In genomic region chrX:134757293-134757995, GRCm38 (mm10) we compare ENCODE assay signal across 8 mouse cellular contexts. TPM values are rescaled to one million over a fixed set of nuclear protein-coding genes. Genes with fewer than 3 reads are reported as not detected.
DNase-seq lines count a peak whose midpoint lies in the region; ATAC-seq and TF ChIP-seq lines count a peak whose summit lies in the region.

No protein-coding gene starts in this region.

- peak overlapping the region; percentile 61 for H3K4me2 ChIP-seq in heart, embryonic 11.5 days
- H3K4me2 ChIP-seq in forebrain, embryonic 15.5 days (replicated peaks): peak overlapping the region; percentile 46
- peak overlapping the region; percentile 47 for H3K4me2 ChIP-seq in limb, embryonic 14.5 days (replicated peaks; ENCODE audit: low read depth, low read length, severe bottlenecking)
- H3K4me2 ChIP-seq in neural tube, embryonic 15.5 days: peak overlapping the region; percentile 53

- no peaks in the 10 kb centered on the region for H3K9me3 ChIP-seq in heart, embryonic 11.5 days (replicated peaks; ENCODE audit: control insufficient read depth, low read length)
- H3K9me3 ChIP-seq in forebrain, embryonic 15.5 days: no peaks in the 10 kb centered on the region
- H3K9me3 ChIP-seq in limb, embryonic 14.5 days (ENCODE audit: control insufficient read depth, low read length): no peaks in the 10 kb centered on the region
- no peaks in the 10 kb centered on the region for H3K9me3 ChIP-seq in neural tube, embryonic 15.5 days (replicated peaks)

- H3K4me3 ChIP-seq in heart, embryonic 11.5 days (ENCODE audit: low read depth, low read length): peak overlapping the region; percentile 63
- H3K4me3 ChIP-seq in forebrain, embryonic 15.5 days: peak overlapping the region; percentile 62
- peak overlapping the region; percentile 63 for H3K4me3 ChIP-seq in limb, embryonic 14.5 days (replicated peaks; ENCODE audit: low read length)
- peak overlapping the region; percentile 58 for H3K4me3 ChIP-seq in neural tube, embryonic 15.5 days (replicated peaks)

- DNase-seq in heart, adult 18-20 months: no peak
- peak; percentile 35 for DNase-seq in Muller cell, postnatal 12 days (ENCODE audit: inconsistent ontology term)
- no peak for DNase-seq in limb, embryonic 14.5 days (ENCODE audit: low spot score)
- no peak for DNase-seq in thymus, postnatal 36 days
- no peak for DNase-seq in right cerebral cortex, postnatal 14 days

- WGBS in heart, embryonic 11.5 days (ENCODE audit: insufficient replicate concordance): 19% methylated on average over 13 of the region's 13 CpGs
- 23% methylated on average over 12 of the region's 13 CpGs for WGBS in forebrain, embryonic 15.5 days
- 30% methylated on average over 12 of the region's 13 CpGs for WGBS in limb, embryonic 14.5 days
- 27% methylated on average over 10 of the region's 13 CpGs for WGBS in neural tube, embryonic 15.5 days

- no peak for TF ChIP-seq POLR2A in limb, embryonic 14.5 days (IDR thresholded peaks at IDR 0.05; ENCODE audit: borderline replicate concordance, extremely low read depth, insufficient read depth, insufficient read length)

- ATAC-seq in heart, embryonic 11.5 days (replicated peaks; ENCODE audit: insufficient number of reproducible peaks, low FRiP score, low TSS enrichment): 0 out of 2 replicates have a peak, but pooled peaks have one; percentile 32
- ATAC-seq in forebrain, embryonic 15.5 days (replicated peaks): peak; percentile 51
- ATAC-seq in limb, embryonic 14.5 days (ENCODE audit: low FRiP score, low read depth): no peak
- peak; percentile 39 for ATAC-seq in neural tube, embryonic 15.5 days (ENCODE audit: low FRiP score)

- H3K27me3 ChIP-seq in heart, embryonic 11.5 days (ENCODE audit: control insufficient read depth, insufficient read depth, low read length): no peaks in the 10 kb centered on the region
- 0 out of 2 replicates have a peak, but pooled peaks cover 2% of the 10 kb centered on the region for H3K27me3 ChIP-seq in forebrain, embryonic 15.5 days
- no peaks in the 10 kb centered on the region for H3K27me3 ChIP-seq in limb, embryonic 14.5 days (ENCODE audit: control insufficient read depth, insufficient read depth, low read length)
- 0 out of 2 replicates have a peak, but pooled peaks cover 2% of the 10 kb centered on the region for H3K27me3 ChIP-seq in neural tube, embryonic 15.5 days (replicated peaks)

- no peaks in the 10 kb centered on the region for H3K36me3 ChIP-seq in heart, embryonic 11.5 days (ENCODE audit: control insufficient read depth, insufficient read depth, low read length)
- no peaks in the 10 kb centered on the region for H3K36me3 ChIP-seq in forebrain, embryonic 15.5 days
- no peaks in the 10 kb centered on the region for H3K36me3 ChIP-seq in limb, embryonic 14.5 days (ENCODE audit: control insufficient read depth, insufficient read depth, low read length)
- no peaks in the 10 kb centered on the region for H3K36me3 ChIP-seq in neural tube, embryonic 15.5 days

- peak overlapping the region; percentile 81 for H3K9ac ChIP-seq in heart, embryonic 11.5 days (ENCODE audit: low read depth, low read length)
- peak overlapping the region; percentile 63 for H3K9ac ChIP-seq in forebrain, embryonic 15.5 days (replicated peaks)
- peak overlapping the region; percentile 72 for H3K9ac ChIP-seq in limb, embryonic 14.5 days (ENCODE audit: low read depth, low read length, severe bottlenecking)
- H3K9ac ChIP-seq in neural tube, embryonic 15.5 days (replicated peaks): peak overlapping the region; percentile 65

- H3K4me1 ChIP-seq in heart, embryonic 11.5 days (ENCODE audit: control insufficient read depth, insufficient read depth, low read length): peaks cover 6% of the 10 kb centered on the region; the same call in 1 of the 2 replicates
- H3K4me1 ChIP-seq in forebrain, embryonic 15.5 days: peaks cover 7% of the 10 kb centered on the region
- no peaks in the 10 kb centered on the region for H3K4me1 ChIP-seq in limb, embryonic 14.5 days (ENCODE audit: control insufficient read depth, insufficient read depth, low read length)
- H3K4me1 ChIP-seq in neural tube, embryonic 15.5 days: peaks cover 7% of the 10 kb centered on the region; the same call in 1 of the 2 replicates

- peak overlapping the region; percentile 86; the same call in 1 of the 2 replicates for H3K27ac ChIP-seq in heart, embryonic 11.5 days (ENCODE audit: low read depth, low read length)
- H3K27ac ChIP-seq in forebrain, embryonic 15.5 days (replicated peaks): peak overlapping the region; percentile 64
- peak overlapping the region; percentile 67; the same call in 1 of the 2 replicates for H3K27ac ChIP-seq in limb, embryonic 14.5 days (replicated peaks; ENCODE audit: low read depth, low read length)
- peak overlapping the region; percentile 80 for H3K27ac ChIP-seq in neural tube, embryonic 15.5 days (replicated peaks)

RNA-seq across cellular contexts. Expression of gene Armcx3, which starts 1.0 kb away (rescaled TPM):
- 82.0 and 94.0 TPM in 2 replicates for polyA plus RNA-seq in heart, embryonic 11.5 days (2014; fragmentation: Nextera tagmentation; extraction: Ambion mirVana)
- 10 to 100 TPM; 13.8 to 14.8 TPM for total RNA-seq in heart, adult 18-20 months (2021)
- polyA plus RNA-seq in forebrain, embryonic 15.5 days (2015; fragmentation: Nextera tagmentation; extraction: Ambion mirVana): 77.1 and 80.7 TPM in 2 replicates
- polyA plus RNA-seq in limb, embryonic 14.5 days (2012; rRNA removed): 56.8 and 70.2 TPM in 2 replicates
- polyA plus RNA-seq in limb, embryonic 14.5 days (2014; fragmentation: Nextera tagmentation; extraction: Ambion mirVana): 89.1 and 93.9 TPM in 2 replicates
- 99.9 and 101 TPM in 2 replicates for polyA plus RNA-seq in neural tube, embryonic 15.5 days (2015; fragmentation: Nextera tagmentation; extraction: Ambion mirVana)

RNA-seq across cellular contexts. Expression of gene Armcx6, which starts 6.2 kb away (rescaled TPM):
- polyA plus RNA-seq in heart, embryonic 11.5 days (2014; fragmentation: Nextera tagmentation; extraction: Ambion mirVana): 16.6 and 18.4 TPM in 2 replicates
- total RNA-seq in heart, adult 18-20 months (2021): 1 to 10 TPM in 1 of 2 experiments, under 1 TPM in 1; 0.87 to 1.1 TPM
- 30.2 and 33.2 TPM in 2 replicates for polyA plus RNA-seq in forebrain, embryonic 15.5 days (2015; fragmentation: Nextera tagmentation; extraction: Ambion mirVana)
- polyA plus RNA-seq in limb, embryonic 14.5 days (2012; rRNA removed): 35.4 and 49.3 TPM in 2 replicates
- polyA plus RNA-seq in limb, embryonic 14.5 days (2014; fragmentation: Nextera tagmentation; extraction: Ambion mirVana): 34.5 and 37.8 TPM in 2 replicates
- polyA plus RNA-seq in neural tube, embryonic 15.5 days (2015; fragmentation: Nextera tagmentation; extraction: Ambion mirVana): 45.2 and 49.7 TPM in 2 replicates

RNA-seq across cellular contexts. Expression of gene Armcx1, which starts 39.7 kb away (rescaled TPM):
- 36.1 and 40.5 TPM in 2 replicates for polyA plus RNA-seq in heart, embryonic 11.5 days (2014; fragmentation: Nextera tagmentation; extraction: Ambion mirVana)
- total RNA-seq in heart, adult 18-20 months (2021): 1 to 10 TPM; 4.2 to 5.7 TPM
- polyA plus RNA-seq in forebrain, embryonic 15.5 days (2015; fragmentation: Nextera tagmentation; extraction: Ambion mirVana): 71.0 and 73.6 TPM in 2 replicates
- polyA plus RNA-seq in limb, embryonic 14.5 days (2012; rRNA removed): 44.7 and 74.6 TPM in 2 replicates
- 50.3 and 55.5 TPM in 2 replicates for polyA plus RNA-seq in limb, embryonic 14.5 days (2014; fragmentation: Nextera tagmentation; extraction: Ambion mirVana)
- polyA plus RNA-seq in neural tube, embryonic 15.5 days (2015; fragmentation: Nextera tagmentation; extraction: Ambion mirVana): 108 and 119 TPM in 2 replicates

RNA-seq across cellular contexts. Expression of gene Armcx2, which starts 51.6 kb away (rescaled TPM):
- 58.1 and 75.6 TPM in 2 replicates for polyA plus RNA-seq in heart, embryonic 11.5 days (2014; fragmentation: Nextera tagmentation; extraction: Ambion mirVana)
- 1 to 10 TPM; 6.4 to 6.7 TPM for total RNA-seq in heart, adult 18-20 months (2021)
- 70.6 and 75.7 TPM in 2 replicates for polyA plus RNA-seq in forebrain, embryonic 15.5 days (2015; fragmentation: Nextera tagmentation; extraction: Ambion mirVana)
- 92.5 and 93.3 TPM in 2 replicates for polyA plus RNA-seq in limb, embryonic 14.5 days (2012; rRNA removed)
- polyA plus RNA-seq in limb, embryonic 14.5 days (2014; fragmentation: Nextera tagmentation; extraction: Ambion mirVana): 83.8 and 86.0 TPM in 2 replicates
- polyA plus RNA-seq in neural tube, embryonic 15.5 days (2015; fragmentation: Nextera tagmentation; extraction: Ambion mirVana): 78.0 and 78.6 TPM in 2 replicates
